Mouse (Mus musculus): Measurements from ENCODE around the gene Krtap26-1. TPM values are rescaled to one million over a fixed set of nuclear protein-coding genes. Genes with fewer than 3 reads are reported as not detected.

Krtap26-1 gene
- polyA plus RNA-seq, 1 experiment = not detected

- no peak overlapping the region for H3K4me3 ChIP-seq
- TF ChIP-seq USF1 (IDR thresholded peaks at IDR 0.05; ENCODE audit: low read depth) = no peak
- no peak for TF ChIP-seq MAX (IDR thresholded peaks at IDR 0.05; ENCODE audit: low read depth)
- TF ChIP-seq MYOG (IDR thresholded peaks at IDR 0.05; ENCODE audit: control insufficient read depth in 1 of 3, insufficient read depth in 1 of 3, insufficient read length in 2 of 3, low read depth in 2 of 3) = no peak
- no peak for TF ChIP-seq CEBPB (IDR thresholded peaks at IDR 0.05; ENCODE audit: insufficient read depth, poor library complexity, severe bottlenecking)
- TF ChIP-seq TCF12 (IDR thresholded peaks at IDR 0.05; ENCODE audit: insufficient read depth, poor library complexity, severe bottlenecking) = no peak
- TF ChIP-seq POLR2AphosphoS2 (IDR thresholded peaks at IDR 0.05; ENCODE audit: insufficient read length, low read depth) = no peak
- TF ChIP-seq TCF3 (IDR thresholded peaks at IDR 0.05; ENCODE audit: insufficient read length, low read depth) = no peak
- no peak for TF ChIP-seq MYOD1 (IDR thresholded peaks at IDR 0.05; ENCODE audit: control insufficient read depth in 1 of 3, insufficient read length in 2 of 3, low read depth in 2 of 3)
- TF ChIP-seq REST (IDR thresholded peaks at IDR 0.05; ENCODE audit: insufficient read depth, insufficient read length) = no peak
- TF ChIP-seq POLR2A (IDR thresholded peaks at IDR 0.05; ENCODE audit: insufficient read length, low read depth) = no peak
- TF ChIP-seq SRF (IDR thresholded peaks at IDR 0.05; ENCODE audit: control insufficient read depth, insufficient read length, low read depth) = no peak
- no peak for TF ChIP-seq E2F4 (IDR thresholded peaks at IDR 0.05; ENCODE audit: insufficient read depth)
- no peak overlapping the region for H3ac ChIP-seq (ENCODE audit: control insufficient read depth, insufficient read length)
- H3K36me3 ChIP-seq (ENCODE audit: control insufficient read depth, insufficient read depth) = no peaks in the 10 kb centered on the region
- H3K27me3 ChIP-seq (ENCODE audit: control insufficient read depth, insufficient read depth, insufficient read length) = no peaks in the 10 kb centered on the region
- no peaks in the 10 kb centered on the region for H3K79me2 ChIP-seq (ENCODE audit: control insufficient read depth, insufficient read depth)
- H3K4me2 ChIP-seq (ENCODE audit: low read depth) = no peak overlapping the region
These were observed 47.9 kb downstream of the Krtap26-1 start for GRCm38 (mm10) chr16:88599504-88600237.

Other genes starting within 250 kb of the Krtap26-1 start
- not detected for gene Cldn17, start 140.8 kb downstream of the Krtap26-1 start, polyA plus RNA-seq (2012; fragmentation: generic; extraction: Trizol)
- not detected for gene Cldn8, start 84.6 kb downstream of the Krtap26-1 start, polyA plus RNA-seq (2012; fragmentation: generic; extraction: Trizol)
- not detected for gene Krtap24-1, start 35.5 kb downstream of the Krtap26-1 start, polyA plus RNA-seq (2012; fragmentation: generic; extraction: Trizol)
- not detected for gene 2310079G19Rik, start 20.1 kb downstream of the Krtap26-1 start, polyA plus RNA-seq (2012; fragmentation: generic; extraction: Trizol)
- gene Krtap27-1, start 23.9 kb upstream of the Krtap26-1 start, polyA plus RNA-seq (2012; fragmentation: generic; extraction: Trizol) = not detected
- gene 2310061N02Rik, start 60.2 kb upstream of the Krtap26-1 start, polyA plus RNA-seq (2012; fragmentation: generic; extraction: Trizol) = not detected
- not detected for gene Krtap13-1, start 81.1 kb upstream of the Krtap26-1 start, polyA plus RNA-seq (2012; fragmentation: generic; extraction: Trizol)
- gene Krtap13, start 103.8 kb upstream of the Krtap26-1 start, polyA plus RNA-seq (2012; fragmentation: generic; extraction: Trizol) = not detected
- not detected for gene 2310034C09Rik, start 111.1 kb upstream of the Krtap26-1 start, polyA plus RNA-seq (2012; fragmentation: generic; extraction: Trizol)
- gene 2310057N15Rik, start 126.4 kb upstream of the Krtap26-1 start, polyA plus RNA-seq (2012; fragmentation: generic; extraction: Trizol) = not detected
- gene Gm5965, start 130.1 kb upstream of the Krtap26-1 start, polyA plus RNA-seq (2012; fragmentation: generic; extraction: Trizol) = not detected
- not detected for gene Gm20741, start 164.4 kb upstream of the Krtap26-1 start, polyA plus RNA-seq (2012; fragmentation: generic; extraction: Trizol)
- gene Krtap15, start 172.4 kb upstream of the Krtap26-1 start, polyA plus RNA-seq (2012; fragmentation: generic; extraction: Trizol) = not detected
- gene Krtap14, start 178.3 kb upstream of the Krtap26-1 start, polyA plus RNA-seq (2012; fragmentation: generic; extraction: Trizol) = not detected
- gene Krtap19-1, start 221.6 kb upstream of the Krtap26-1 start, polyA plus RNA-seq (2012; fragmentation: generic; extraction: Trizol) = not detected
- gene Krtap19-2, start 226.5 kb upstream of the Krtap26-1 start, polyA plus RNA-seq (2012; fragmentation: generic; extraction: Trizol) = not detected
- not detected for gene Krtap19-3, start 230.2 kb upstream of the Krtap26-1 start, polyA plus RNA-seq (2012; fragmentation: generic; extraction: Trizol)
- not detected for gene Krtap19-4, start 237.3 kb upstream of the Krtap26-1 start, polyA plus RNA-seq (2012; fragmentation: generic; extraction: Trizol)
- not detected for gene Krtap19-5, start 248.7 kb upstream of the Krtap26-1 start, polyA plus RNA-seq (2012; fragmentation: generic; extraction: Trizol)